Mouse (Mus musculus) spleen, adult 2 months (tissue): Measurements from ENCODE around the gene Cacna2d1. TPM values are rescaled to one million over a fixed set of nuclear protein-coding genes. Genes with fewer than 3 reads are reported as not detected.

Experiments
- DNase-seq, 2 experiments: peaks; one replicate each; pipeline versions ENCODE4 v3.0.0 to v3.0.0-alpha.2; 2012 to 2021; ENCODE audit warnings: low spot score in 2 of 2, low read depth in 1 of 2
- H3K27ac ChIP-seq: fragments of 200-500 bp; 2 replicates; pipeline ENCODE4 v1.5.1; 2012; ENCODE audit warnings: low read length, inconsistent platforms; ENCODE audit not compliant: insufficient read depth
- H3K27me3 ChIP-seq: fragments of 200-500 bp; 2 replicates; pipeline ENCODE4 v1.6.1; 2012; ENCODE audit warnings: mild to moderate bottlenecking, moderate library complexity, low read length, inconsistent platforms; ENCODE audit not compliant: control insufficient read depth, insufficient read depth
- H3K36me3 ChIP-seq: fragments of 200-500 bp; 2 replicates; pipeline ENCODE4 v1.6.1; 2012; ENCODE audit warnings: mild to moderate bottlenecking, low read length, inconsistent platforms; ENCODE audit not compliant: control insufficient read depth, insufficient read depth
- H3K4me1 ChIP-seq: fragments of 200-500 bp; 2 replicates; pipeline ENCODE4 v1.6.1; 2011; ENCODE audit warnings: inconsistent platforms; ENCODE audit not compliant: control insufficient read depth, insufficient read depth, insufficient read length
- H3K4me3 ChIP-seq: fragments of 200-500 bp; 2 replicates; pipeline ENCODE4 v1.5.1; 2011; ENCODE audit warnings: mild to moderate bottlenecking, inconsistent platforms; ENCODE audit not compliant: insufficient read depth, insufficient read length; ENCODE audit errors: extremely low read depth
- CTCF ChIP-seq: fragments of 200-500 bp; IDR thresholded peaks from 2 replicates; pipeline ENCODE4 v1.5.1; 2011; ENCODE audit warnings: mild to moderate bottlenecking, inconsistent platforms; ENCODE audit not compliant: insufficient read depth, insufficient read length, insufficient replicate concordance; ENCODE audit errors: extremely low read depth
- POLR2A ChIP-seq: fragments of 200-500 bp; IDR thresholded peaks from 2 replicates; pipeline ENCODE4 v1.6.1; 2011; ENCODE audit warnings: low read depth, low read length, inconsistent platforms
- WGBS: fragments of 180-500 bp; shearing (Covaris S2); methylation state at CpG from one replicate; pipeline ENCODE4 v1.1.7; 2018; 5-methylcytosine and 5-hydroxymethylcytosine counted together
- polyA plus RNA-seq: library from polyadenylated mRNA; depleted of rRNA; stranded (reverse); fragments of >200 nt; gene quantifications from 2 replicates; pipeline ENCODE4 v1.2.3, GENCODE M21; 2012

Gene Cacna2d1
- polyA plus RNA-seq, 1 experiment = 0.32 TPM

DNA sequence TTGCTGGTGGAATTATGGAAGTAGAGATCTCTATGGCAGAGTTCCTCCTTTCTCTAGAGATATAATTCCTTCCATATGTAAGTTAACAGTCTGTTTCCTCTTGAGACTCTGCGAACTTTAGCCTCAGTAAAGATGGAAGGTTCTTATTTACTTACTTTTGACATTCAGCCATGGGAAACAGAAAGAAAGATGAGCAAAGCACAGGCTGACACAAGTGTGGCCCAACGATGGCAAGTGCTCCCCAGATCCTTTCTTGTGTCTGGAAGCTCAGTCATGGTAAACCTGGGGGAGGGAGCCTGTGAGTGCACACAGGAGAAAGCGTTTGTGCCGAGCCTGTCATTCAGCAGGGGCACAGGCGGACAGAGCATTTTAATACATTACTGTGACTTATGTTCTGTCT, 48.9 kb downstream of the Cacna2d1 start:
- WGBS = 68% methylated on average over 5 of the region's 5 CpGs
- no peaks in the 10 kb centered on the region for H3K36me3 ChIP-seq
- TF ChIP-seq CTCF = no peak
- no peaks in the 10 kb centered on the region for H3K27me3 ChIP-seq
- no peaks in the 10 kb centered on the region for H3K4me1 ChIP-seq
- no peak overlapping the region for H3K27ac ChIP-seq
- no peak for DNase-seq
- H3K4me3 ChIP-seq = no peak overlapping the region

GRCm38 (mm10) chr5:15985228-15985858, 50.9 kb downstream of the Cacna2d1 start:
- Histone ChIP-seq H3K4me3 (no peak overlapping the region), H3K27ac (no peak overlapping the region), H3K36me3 (no peaks in the 10 kb centered on the region), H3K27me3 (no peaks in the 10 kb centered on the region), H3K4me1 (no peaks in the 10 kb centered on the region)
- no peak for DNase-seq
- TF ChIP-seq POLR2A = no peak
- no peak for TF ChIP-seq CTCF
- WGBS = 92% methylated on average over 7 of the region's 7 CpGs

- no peak overlapping the region for H3K27ac ChIP-seq
- H3K4me1 ChIP-seq = no peaks in the 10 kb centered on the region
- WGBS = 76% methylated on average over 4 of the region's 4 CpGs
- no peak for DNase-seq
- no peaks in the 10 kb centered on the region for H3K27me3 ChIP-seq
- H3K36me3 ChIP-seq = no peaks in the 10 kb centered on the region
- TF ChIP-seq CTCF (no peak), POLR2A (no peak)
- no peak overlapping the region for H3K4me3 ChIP-seq
Observed at GRCm38 (mm10) chr5:15985901-15986300, 51.4 kb downstream of the Cacna2d1 start.

GRCm38 (mm10) chr5:15991428-15992139, 57.1 kb downstream of the Cacna2d1 start:
- no peak overlapping the region for H3K4me3 ChIP-seq
- TF ChIP-seq CTCF (no peak), POLR2A (no peak)
- H3K4me1 ChIP-seq = no peaks in the 10 kb centered on the region
- no peak overlapping the region for H3K27ac ChIP-seq
- DNase-seq = no peak
- WGBS = 89% methylated on average over 12 of the region's 12 CpGs
- no peaks in the 10 kb centered on the region for H3K27me3 ChIP-seq
- no peaks in the 10 kb centered on the region for H3K36me3 ChIP-seq

GRCm38 (mm10) chr5:15993252-15993944, 58.9 kb downstream of the Cacna2d1 start:
- no peak for DNase-seq
- Histone ChIP-seq H3K4me3 (no peak overlapping the region), H3K27ac (no peak overlapping the region), H3K27me3 (no peaks in the 10 kb centered on the region), H3K4me1 (no peaks in the 10 kb centered on the region), H3K36me3 (no peaks in the 10 kb centered on the region)
- 80% methylated on average over 4 of the region's 4 CpGs for WGBS
- no peak for TF ChIP-seq CTCF

- TF ChIP-seq CTCF = no peak
- TF ChIP-seq POLR2A = no peak
- H3K27ac ChIP-seq = no peak overlapping the region
- whole genome bisulfite sequencing = 90% methylated on average over 3 of the region's 3 CpGs
- no peaks in the 10 kb centered on the region for H3K36me3 ChIP-seq
- no peaks in the 10 kb centered on the region for H3K27me3 ChIP-seq
- no peaks in the 10 kb centered on the region for H3K4me1 ChIP-seq
- H3K4me3 ChIP-seq = no peak overlapping the region
- DNase-seq = no peak
Observed at GRCm38 (mm10) chr5:15997190-15997589, 62.7 kb downstream of the Cacna2d1 start.

DNA sequence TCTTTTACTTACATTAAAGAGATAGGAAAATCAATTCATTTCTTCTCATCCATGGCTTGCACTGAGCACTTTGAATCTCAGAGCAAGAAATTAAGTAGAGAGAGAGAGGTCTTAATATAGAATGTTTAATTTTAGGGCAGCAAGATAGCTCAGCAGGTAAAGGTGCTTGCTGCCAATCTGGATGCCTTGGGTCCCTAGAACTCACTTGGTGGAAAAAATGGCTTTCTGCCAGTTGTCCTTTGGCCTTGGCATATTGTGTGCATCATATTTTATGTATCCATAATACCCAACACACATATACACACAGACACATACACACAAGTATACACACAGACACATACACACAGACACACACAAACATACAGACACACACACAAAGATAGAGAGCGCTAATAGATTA, 63.3 kb downstream of the Cacna2d1 start:
- Histone ChIP-seq H3K4me3 (no peak overlapping the region), H3K27ac (no peak overlapping the region), H3K36me3 (no peaks in the 10 kb centered on the region), H3K4me1 (no peaks in the 10 kb centered on the region), H3K27me3 (no peaks in the 10 kb centered on the region)
- no peak for DNase-seq
- WGBS = 86% methylated on average over 1 of the region's 1 CpGs
- TF ChIP-seq CTCF = no peak
- no peak for TF ChIP-seq POLR2A
